Mouse (Mus musculus) heart, embryonic 10.5 days (tissue): ENCODE results near the gene Lsamp. TPM values are rescaled to one million over a fixed set of nuclear protein-coding genes. Genes with fewer than 3 reads are reported as not detected.

ENCODE experiments used
- DNase-seq: peaks from one replicate; pipeline ENCODE4 v3.0.0-alpha.2; 2017; ENCODE audit warnings: low spot score
- H3K27ac ChIP-seq: fragments of 300-500 bp; sonication (generic); 2 replicates; pipeline ENCODE4 v1.5.1; 2016; ENCODE audit warnings: mild to moderate bottlenecking
- H3K27me3 ChIP-seq: fragments of 300-500 bp; sonication (generic); 2 replicates; pipeline ENCODE4 v1.6.1; 2016; ENCODE audit warnings: mild to moderate bottlenecking; ENCODE audit not compliant: poor library complexity, insufficient read depth, severe bottlenecking
- H3K36me3 ChIP-seq: fragments of 300-500 bp; sonication (generic); 2 replicates; pipeline ENCODE4 v1.6.1; 2016; ENCODE audit warnings: mild to moderate bottlenecking, moderate library complexity
- H3K4me1 ChIP-seq: fragments of 300-500 bp; sonication (generic); 2 replicates; pipeline ENCODE4 v1.6.1; 2016; ENCODE audit warnings: mild to moderate bottlenecking
- H3K4me3 ChIP-seq: fragments of 300-500 bp; sonication (generic); 2 replicates; pipeline ENCODE4 v1.5.1; 2016; ENCODE audit warnings: mild to moderate bottlenecking, moderate library complexity
- H3K9me3 ChIP-seq: fragments of 300-500 bp; sonication (generic); 2 replicates; pipeline ENCODE4 v1.6.1; 2016; ENCODE audit warnings: mild to moderate bottlenecking, moderate library complexity
- WGBS: fragments of 180-500 bp; shearing (Covaris S2); methylation state at CpG from one replicate; pipeline ENCODE4 v1.1.7; 2016; 5-methylcytosine and 5-hydroxymethylcytosine counted together
- polyA plus RNA-seq: library from polyadenylated mRNA; unstranded; fragments of >200 nt; fragmentation: Nextera tagmentation; extraction: Ambion mirVana; gene quantifications from 2 replicates; pipeline ENCODE4 v1.2.1, GENCODE M21; 2016

The Lsamp gene
- polyA plus RNA-seq, 1 experiment from 2014 or later = 2.1 TPM

DNA sequence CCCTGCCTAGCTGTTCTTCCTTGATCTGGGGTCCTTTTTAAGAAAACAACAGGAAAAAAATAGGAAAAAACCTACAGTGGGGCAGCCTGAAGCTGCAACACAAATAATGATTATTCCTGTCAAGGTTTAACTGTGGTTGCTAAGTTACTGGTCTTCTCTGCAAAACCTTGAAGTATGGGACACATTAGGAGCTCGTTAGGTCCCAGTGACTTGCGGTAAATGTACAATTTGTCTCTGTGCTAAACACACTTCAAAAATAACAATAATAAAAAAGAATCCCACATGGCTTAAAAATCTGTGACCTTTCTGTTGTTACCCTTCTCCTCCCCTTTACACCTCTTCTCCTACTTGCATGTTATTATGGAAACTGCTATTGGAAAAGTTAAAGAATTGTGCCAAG lies 1140.2 kb downstream of the Lsamp start:
- 90% methylated on average over 2 of the region's 2 CpGs for WGBS
- DNase-seq = no peak
- Histone ChIP-seq H3K4me3 (no peak overlapping the region), H3K27me3 (no peaks in the 10 kb centered on the region), H3K36me3 (no peaks in the 10 kb centered on the region), H3K4me1 (no peaks in the 10 kb centered on the region), H3K9me3 (no peaks in the 10 kb centered on the region), H3K27ac (no peak overlapping the region)

DNA sequence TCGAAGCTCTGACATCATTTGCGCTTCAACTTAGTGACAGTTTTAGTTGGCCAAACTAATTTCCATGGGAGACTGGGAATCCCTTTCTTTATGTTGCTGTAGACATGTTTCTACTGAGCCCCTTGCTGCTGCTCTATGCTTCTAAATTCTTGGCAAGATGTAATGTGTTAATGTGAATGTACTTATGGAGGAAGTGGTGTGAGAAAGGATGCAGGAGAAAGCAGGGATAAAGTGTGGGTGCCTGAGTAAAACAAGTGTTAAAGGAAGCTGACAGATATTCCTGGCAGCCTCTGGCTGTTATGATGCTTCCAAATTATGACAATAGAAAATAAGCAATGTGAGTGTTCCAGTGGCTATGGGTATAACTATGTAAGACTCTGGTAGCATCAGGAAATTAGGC lies 1140.9 kb downstream of the Lsamp start:
- H3K4me3 ChIP-seq = no peak overlapping the region
- no peaks in the 10 kb centered on the region for H3K36me3 ChIP-seq
- H3K27me3 ChIP-seq = no peaks in the 10 kb centered on the region
- DNase-seq = no peak
- no peaks in the 10 kb centered on the region for H3K4me1 ChIP-seq
- H3K27ac ChIP-seq = no peak overlapping the region
- 88% methylated on average over 2 of the region's 2 CpGs for WGBS
- H3K9me3 ChIP-seq = no peaks in the 10 kb centered on the region

DNA sequence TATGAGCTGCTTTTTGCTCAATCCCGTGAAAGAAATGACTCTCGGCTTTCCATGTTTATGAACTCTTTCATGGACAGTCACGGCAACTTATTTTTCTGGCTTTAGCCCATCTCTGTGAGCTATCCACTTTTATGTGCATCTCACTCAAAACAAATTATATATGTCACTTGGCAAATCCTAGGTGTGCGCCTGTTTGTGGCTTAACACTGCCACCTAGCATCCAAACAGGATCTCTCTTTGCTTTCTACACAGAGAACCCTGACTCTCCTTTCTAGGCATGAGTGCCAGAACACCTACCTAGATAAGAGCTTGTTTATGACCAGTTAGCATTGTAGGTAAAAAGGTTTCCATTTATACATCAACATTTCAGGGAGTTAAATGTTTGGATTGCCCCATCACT lies 1146.9 kb downstream of the Lsamp start:
- H3K9me3 ChIP-seq = no peaks in the 10 kb centered on the region
- H3K36me3 ChIP-seq = no peaks in the 10 kb centered on the region
- H3K4me1 ChIP-seq = no peaks in the 10 kb centered on the region
- no peak for DNase-seq
- H3K27ac ChIP-seq = no peak overlapping the region
- no peaks in the 10 kb centered on the region for H3K27me3 ChIP-seq
- 75% methylated on average over 4 of the region's 4 CpGs for WGBS
- H3K4me3 ChIP-seq = no peak overlapping the region

- 86% methylated on average over 1 of the region's 1 CpGs for WGBS
- no peak for DNase-seq
- no peaks in the 10 kb centered on the region for H3K9me3 ChIP-seq
Observed at GRCm38 (mm10) chr16:41172839-41173238, 1188.7 kb downstream of the Lsamp start.

DNA sequence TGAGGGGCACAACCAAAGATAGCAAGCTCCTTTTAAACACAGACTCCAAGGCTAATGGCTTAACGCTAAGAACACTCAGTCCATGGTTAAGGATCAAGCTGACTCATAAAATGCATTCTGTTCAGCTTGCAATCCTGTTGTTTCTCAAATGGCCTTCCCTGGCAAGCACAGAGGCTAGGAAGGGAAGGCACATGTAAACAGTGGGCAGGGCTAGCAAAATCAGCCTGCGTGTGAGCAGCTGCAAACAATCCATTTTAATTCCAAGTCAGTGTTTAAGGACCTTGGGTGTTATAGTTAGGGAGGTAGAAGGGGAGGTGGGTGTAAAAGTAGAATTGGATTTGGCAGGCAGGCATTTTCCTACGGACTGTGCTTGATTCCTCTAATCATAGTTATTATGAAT lies 1195.4 kb downstream of the Lsamp start:
- H3K9me3 ChIP-seq = no peaks in the 10 kb centered on the region
- H3K4me1 ChIP-seq = no peaks in the 10 kb centered on the region
- no peaks in the 10 kb centered on the region for H3K36me3 ChIP-seq
- H3K4me3 ChIP-seq = no peak overlapping the region
- 71% methylated on average over 3 of the region's 3 CpGs for WGBS
- no peak overlapping the region for H3K27ac ChIP-seq
- H3K27me3 ChIP-seq = no peaks in the 10 kb centered on the region
- no peak for DNase-seq

More at GRCm38 (mm10) chr16:41172839-41173238, 1188.7 kb downstream of the Lsamp start:
- Histone ChIP-seq H3K4me1 (no peaks in the 10 kb centered on the region), H3K27ac (no peak overlapping the region), H3K36me3 (no peaks in the 10 kb centered on the region), H3K27me3 (no peaks in the 10 kb centered on the region), H3K4me3 (no peak overlapping the region)

DNA sequence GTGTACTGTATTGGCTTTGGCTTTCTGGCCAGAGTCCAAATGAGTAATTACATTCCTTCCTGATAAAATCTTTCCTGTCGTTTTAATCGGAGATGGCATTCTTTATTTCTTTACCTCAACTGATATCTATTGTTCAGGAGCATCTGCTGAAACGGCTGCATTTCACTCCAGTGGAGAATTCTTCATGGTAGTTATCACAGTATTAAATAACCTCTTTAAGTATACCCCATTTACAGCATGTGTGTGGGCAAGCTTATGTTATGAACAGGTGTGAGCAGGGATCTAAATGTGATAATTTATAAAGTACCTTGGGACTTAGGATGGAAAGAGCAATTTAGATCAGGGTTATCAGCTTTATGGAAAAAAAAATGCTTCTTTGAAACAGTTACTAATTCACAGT lies 1196.7 kb downstream of the Lsamp start:
- Histone ChIP-seq H3K4me3 (no peak overlapping the region), H3K36me3 (no peaks in the 10 kb centered on the region), H3K27ac (no peak overlapping the region), H3K4me1 (no peaks in the 10 kb centered on the region), H3K9me3 (no peaks in the 10 kb centered on the region), H3K27me3 (no peaks in the 10 kb centered on the region)
- no peak for DNase-seq
- 81% methylated on average over 3 of the region's 3 CpGs for WGBS

DNA sequence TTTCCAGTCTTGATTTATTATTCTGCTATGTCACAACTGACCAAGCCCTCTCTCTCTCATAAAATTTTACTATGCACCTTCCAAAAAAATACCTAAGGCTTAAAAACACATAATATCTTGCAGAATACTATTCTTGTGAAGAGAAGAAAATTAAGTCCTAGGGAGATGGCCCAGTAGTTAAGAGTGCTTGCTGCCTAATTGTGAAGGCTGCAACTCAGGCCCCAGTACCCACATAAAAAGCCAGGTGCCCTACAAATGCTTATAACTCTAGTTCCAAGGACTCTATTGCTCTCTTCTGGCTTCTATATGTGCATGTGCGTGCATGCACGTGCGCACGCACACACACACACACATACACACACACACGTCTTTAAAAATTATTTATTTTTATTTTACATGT lies 1225.9 kb downstream of the Lsamp start:
- Histone ChIP-seq H3K27ac (no peak overlapping the region), H3K27me3 (no peaks in the 10 kb centered on the region), H3K4me3 (no peak overlapping the region), H3K4me1 (no peaks in the 10 kb centered on the region), H3K9me3 (no peaks in the 10 kb centered on the region), H3K36me3 (no peaks in the 10 kb centered on the region)
- WGBS = 91% methylated on average over 5 of the region's 5 CpGs
- no peak for DNase-seq

DNA sequence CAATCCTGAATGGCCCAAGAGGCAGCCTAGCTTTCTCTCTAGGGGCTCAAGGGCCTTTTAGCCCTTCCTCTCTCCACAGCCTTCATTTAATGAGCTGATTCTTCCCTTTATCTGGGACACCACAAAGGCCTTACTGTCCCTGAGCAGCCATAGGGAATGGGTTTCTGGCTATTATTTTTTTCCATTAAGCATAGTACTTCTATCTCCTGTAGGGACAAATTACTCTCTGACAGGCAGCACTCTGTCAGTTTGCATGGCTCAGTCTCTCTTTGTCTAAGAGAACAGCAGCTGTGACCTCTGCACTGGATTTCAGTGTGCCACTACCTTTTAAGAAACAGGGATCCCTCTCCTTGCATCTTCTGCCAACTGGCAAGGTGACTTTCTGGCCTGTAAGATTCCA lies 1251.7 kb downstream of the Lsamp start:
- no peaks in the 10 kb centered on the region for H3K9me3 ChIP-seq
- no peak for DNase-seq
- H3K36me3 ChIP-seq = no peaks in the 10 kb centered on the region
- H3K4me1 ChIP-seq = no peaks in the 10 kb centered on the region
- no peak overlapping the region for H3K4me3 ChIP-seq
- H3K27ac ChIP-seq = no peak overlapping the region
- no peaks in the 10 kb centered on the region for H3K27me3 ChIP-seq

DNA sequence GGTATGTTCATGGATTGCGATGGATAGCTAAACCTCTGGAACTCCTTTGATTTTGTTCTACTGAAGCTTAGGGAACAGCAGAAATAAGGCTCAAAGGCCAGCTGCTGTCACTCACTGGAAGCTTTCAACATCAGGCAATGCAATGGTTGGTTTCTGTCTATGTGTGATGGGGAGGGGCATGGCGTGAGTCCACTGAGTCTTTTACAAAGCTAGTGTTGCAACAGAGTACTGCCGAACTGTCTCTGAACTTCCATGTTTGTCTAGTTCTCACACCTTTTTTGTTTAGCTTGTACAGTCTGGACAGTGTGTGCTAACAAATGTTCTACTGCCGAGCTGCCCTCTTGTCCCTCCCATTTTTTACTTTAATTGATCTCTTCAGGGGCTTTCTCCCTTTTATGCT lies 1258.7 kb downstream of the Lsamp start:
- 70% methylated on average over 4 of the region's 4 CpGs for WGBS
- no peaks in the 10 kb centered on the region for H3K27me3 ChIP-seq
- no peak overlapping the region for H3K27ac ChIP-seq
- no peaks in the 10 kb centered on the region for H3K36me3 ChIP-seq
- H3K4me1 ChIP-seq = no peaks in the 10 kb centered on the region
- H3K9me3 ChIP-seq = no peaks in the 10 kb centered on the region
- H3K4me3 ChIP-seq = no peak overlapping the region
- no peak for DNase-seq

- DNase-seq = no peak
- H3K27me3 ChIP-seq = no peaks in the 10 kb centered on the region
- H3K4me1 ChIP-seq = no peaks in the 10 kb centered on the region
- no peaks in the 10 kb centered on the region for H3K9me3 ChIP-seq
- no peak overlapping the region for H3K27ac ChIP-seq
- H3K4me3 ChIP-seq = no peak overlapping the region
- no peaks in the 10 kb centered on the region for H3K36me3 ChIP-seq
- WGBS = 10% methylated on average over 2 of the region's 2 CpGs
Observed at GRCm38 (mm10) chr16:41244711-41245110, 1260.5 kb downstream of the Lsamp start.

DNA sequence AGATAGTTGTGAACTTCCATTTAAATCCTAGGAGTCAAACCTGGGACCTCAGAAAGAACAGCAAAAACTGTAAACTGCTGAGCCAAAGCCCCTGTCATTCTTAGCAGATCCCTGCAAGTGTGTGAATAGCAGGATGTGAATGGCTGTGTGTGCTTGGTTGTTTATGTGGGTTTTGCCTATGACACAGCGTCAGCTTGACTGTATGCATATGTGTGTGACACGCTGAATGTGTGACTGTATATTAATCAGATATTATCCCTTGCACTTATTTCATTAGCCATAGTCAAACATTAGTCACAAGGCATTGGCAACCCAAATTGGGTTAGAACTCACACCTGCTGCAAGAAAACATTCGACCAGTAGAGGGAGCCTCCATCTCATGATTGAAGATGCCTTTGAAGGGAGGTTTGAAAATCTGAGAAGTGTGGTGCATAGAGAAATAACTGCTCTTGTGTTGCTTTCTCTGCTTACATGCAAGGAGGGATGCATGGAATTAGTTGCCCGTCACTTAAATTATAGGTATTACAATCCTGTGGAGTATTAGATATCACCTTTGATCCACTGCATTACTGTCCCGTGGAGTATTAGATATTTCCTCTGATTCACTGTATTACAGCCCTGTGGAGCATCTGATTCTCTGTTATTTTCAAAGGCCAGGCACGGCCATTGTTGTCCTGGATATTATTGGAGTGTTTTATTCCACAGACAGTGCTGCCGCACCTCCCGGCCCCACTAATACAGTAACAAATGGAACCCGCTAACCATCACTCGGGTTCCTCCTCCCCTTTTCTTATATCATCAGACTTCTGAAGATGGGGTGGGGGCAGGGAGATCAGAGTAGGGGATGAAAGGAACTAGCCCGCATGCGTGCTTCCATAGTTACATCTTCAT lies 1274.2 kb downstream of the Lsamp start:
- Histone ChIP-seq H3K36me3 (no peaks in the 10 kb centered on the region), H3K27me3 (no peaks in the 10 kb centered on the region), H3K27ac (no peak overlapping the region), H3K9me3 (no peaks in the 10 kb centered on the region), H3K4me3 (no peak overlapping the region), H3K4me1 (no peaks in the 10 kb centered on the region)
- 57% methylated on average over 12 of the region's 12 CpGs for WGBS
- no peak for DNase-seq

DNA sequence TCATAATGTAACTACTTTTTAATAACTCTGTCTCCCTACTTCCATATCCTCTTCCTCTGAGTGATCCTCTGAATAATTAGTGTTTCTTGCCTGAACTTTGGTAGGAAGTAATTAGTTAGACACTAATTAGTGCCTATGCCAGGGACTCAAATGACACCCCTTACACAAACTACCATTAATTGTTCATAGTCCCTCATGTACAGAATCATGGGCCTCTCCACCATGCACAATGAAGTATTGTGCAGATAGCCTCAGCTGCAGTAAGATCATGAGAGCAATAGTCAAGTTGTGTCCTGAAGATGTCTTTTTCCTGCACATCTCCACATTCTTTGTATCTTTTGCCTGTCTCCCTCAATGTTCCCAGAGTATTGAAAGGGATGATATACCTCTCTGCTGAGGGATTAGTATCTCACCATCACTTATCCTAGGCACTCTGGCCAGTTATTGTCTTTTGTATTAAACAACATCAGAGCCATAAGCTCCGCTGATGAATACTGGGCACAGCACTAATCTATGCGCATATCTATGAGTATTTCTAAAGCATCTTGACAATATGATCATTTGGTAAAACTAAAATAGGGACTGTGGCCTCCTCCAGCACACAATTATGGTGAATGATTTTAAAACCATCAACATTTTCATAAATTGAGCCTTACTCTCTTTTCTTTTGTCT lies 1292.0 kb downstream of the Lsamp start:
- 92% methylated on average over 2 of the region's 2 CpGs for WGBS
- Histone ChIP-seq H3K36me3 (no peaks in the 10 kb centered on the region), H3K9me3 (no peaks in the 10 kb centered on the region), H3K27ac (no peak overlapping the region), H3K4me3 (no peak overlapping the region), H3K27me3 (no peaks in the 10 kb centered on the region), H3K4me1 (no peaks in the 10 kb centered on the region)
- DNase-seq = no peak

DNA sequence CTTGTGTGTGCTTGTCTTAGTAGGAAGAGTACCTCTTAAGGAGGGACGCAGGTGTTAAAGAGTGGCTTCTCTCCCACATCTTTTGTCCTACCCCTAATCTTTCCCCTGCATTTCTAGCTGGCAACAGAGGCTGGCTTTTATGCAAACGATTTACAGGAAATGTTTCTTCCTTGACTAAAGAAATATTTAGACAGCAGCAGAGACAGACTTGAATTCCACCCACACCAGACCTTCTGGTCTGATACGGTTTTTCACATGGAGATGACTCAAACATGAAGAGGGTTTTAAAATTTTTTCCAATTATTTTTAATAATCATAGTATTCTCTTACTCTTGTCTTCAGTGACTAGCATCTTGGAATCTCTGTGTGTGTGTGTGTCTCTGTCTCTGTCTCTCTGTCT lies 1333.8 kb downstream of the Lsamp start:
- 71% methylated on average over 3 of the region's 3 CpGs for WGBS
- no peaks in the 10 kb centered on the region for H3K27me3 ChIP-seq
- no peak overlapping the region for H3K4me3 ChIP-seq
- H3K4me1 ChIP-seq = no peaks in the 10 kb centered on the region
- H3K9me3 ChIP-seq = no peaks in the 10 kb centered on the region
- no peak overlapping the region for H3K27ac ChIP-seq
- no peaks in the 10 kb centered on the region for H3K36me3 ChIP-seq
- no peak for DNase-seq
